Mouse (Mus musculus) Muller cell, postnatal 12 days (primary cell): ENCODE data around the gene Sfxn5.
A peak's percentile ranks its signal among the peaks of the same experiment; 100 is the strongest.

ENCODE experiments used
- DNase-seq: peaks from one replicate; pipeline ENCODE4 v3.0.0-alpha.2; 2015; ENCODE audit errors: inconsistent ontology term

Gene Sfxn5

GRCm38 (mm10) chr6:85232836-85233623 lies 100.2 kb downstream of the Sfxn5 start:
- no peak for DNase-seq

- no peak for DNase-seq
Observed at GRCm38 (mm10) chr6:85232045-85232444, 101.2 kb downstream of the Sfxn5 start.

GRCm38 (mm10) chr6:85231469-85231868 lies 101.8 kb downstream of the Sfxn5 start:
- DNase-seq, result no peak

- DNase-seq, result no peak
Observed at GRCm38 (mm10) chr6:85230762-85231161, 102.5 kb downstream of the Sfxn5 start.

GRCm38 (mm10) chr6:85227520-85227919 lies 105.7 kb downstream of the Sfxn5 start:
- DNase-seq, result no peak

GRCm38 (mm10) chr6:85226570-85226969 lies 106.7 kb downstream of the Sfxn5 start:
- DNase-seq, result peak; percentile 33

GRCm38 (mm10) chr6:85224442-85224891 lies 108.8 kb downstream of the Sfxn5 start:
- DNase-seq, result peak; percentile 4

- DNase-seq, result no peak
Observed at GRCm38 (mm10) chr6:85223498-85224150, 109.6 kb downstream of the Sfxn5 start.

- DNase-seq, result no peak
Observed at GRCm38 (mm10) chr6:85222551-85222950, 110.7 kb downstream of the Sfxn5 start.

GRCm38 (mm10) chr6:85220917-85221316 lies 112.3 kb downstream of the Sfxn5 start:
- DNase-seq, result no peak

GRCm38 (mm10) chr6:85219706-85220105 lies 113.5 kb downstream of the Sfxn5 start:
- no peak for DNase-seq

- DNase-seq, result no peak
Observed at GRCm38 (mm10) chr6:85218684-85219445, 114.4 kb downstream of the Sfxn5 start.

- DNase-seq, result no peak
Observed at GRCm38 (mm10) chr6:85218251-85218650, 115.0 kb downstream of the Sfxn5 start.

GRCm38 (mm10) chr6:85210686-85211085 lies 122.5 kb downstream of the Sfxn5 start:
- DNase-seq, result no peak

GRCm38 (mm10) chr6:85209226-85209967 lies 123.8 kb downstream of the Sfxn5 start:
- DNase-seq, result no peak

- DNase-seq, result no peak
Observed at GRCm38 (mm10) chr6:85207345-85207744, 125.9 kb downstream of the Sfxn5 start.

- DNase-seq, result no peak
Observed at GRCm38 (mm10) chr6:85206939-85207285, 126.3 kb downstream of the Sfxn5 start.

- no peak for DNase-seq
Observed at GRCm38 (mm10) chr6:85206182-85206938, 126.9 kb downstream of the Sfxn5 start.

GRCm38 (mm10) chr6:85197951-85198350 lies 135.3 kb downstream of the Sfxn5 start:
- no peak for DNase-seq

GRCm38 (mm10) chr6:85193381-85194318 lies 139.6 kb downstream of the Sfxn5 start:
- DNase-seq, result no peak
